Mouse (Mus musculus): ENCODE data around the gene Bicra. TPM values are rescaled to one million over a fixed set of nuclear protein-coding genes. Genes with fewer than 3 reads are reported as not detected.

Gene Bicra
- total and polyA plus RNA-seq, 2 experiments from 2014 or later, result 2.4 to 7.2 TPM

DNA sequence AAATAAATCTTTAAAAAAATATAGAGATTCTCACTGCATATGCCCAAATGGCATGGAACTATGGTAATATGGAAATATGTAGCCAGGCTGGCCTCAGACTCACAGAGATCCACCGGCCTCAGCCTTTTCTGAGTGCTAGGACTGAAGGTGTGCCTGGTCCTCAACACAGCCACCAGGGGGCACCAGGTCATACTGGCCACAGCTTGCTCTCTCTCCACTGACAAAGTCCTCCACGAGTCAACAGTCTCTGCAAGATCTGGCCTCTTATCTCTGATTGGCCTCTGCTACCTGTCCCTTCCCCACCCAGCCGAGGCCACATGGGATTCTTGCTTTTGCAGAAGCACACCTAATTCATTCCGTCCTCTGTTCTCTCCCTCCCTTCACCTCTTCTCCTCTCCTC is 117.8 kb downstream of the Bicra start:
- no peaks in the 10 kb centered on the region for H3K27me3 ChIP-seq (ENCODE audit: control insufficient read depth, insufficient read depth, low read length)
- ATAC-seq (ENCODE audit: insufficient read depth, low read depth), result peak; percentile 65
- H3K4me3 ChIP-seq (ENCODE audit: low read depth, low read length), result no peak overlapping the region
- H3K27ac ChIP-seq (ENCODE audit: low read depth), result no peak overlapping the region
- no peaks in the 10 kb centered on the region for H3K36me3 ChIP-seq (replicated peaks; ENCODE audit: control insufficient read depth, insufficient read depth, low read length)
- TF ChIP-seq EP300 (IDR thresholded peaks at IDR 0.05; ENCODE audit: low read depth), result no peak
- TF ChIP-seq CTCF (IDR thresholded peaks at IDR 0.05; ENCODE audit: low read depth), result peak; percentile 72
- peak; percentile 67 for DNase-seq (ENCODE audit: low spot score)
- H3K9ac ChIP-seq (replicated peaks; ENCODE audit: low read depth, low read length), result no peak overlapping the region
- peaks cover 13% of the 10 kb centered on the region for H3K4me1 ChIP-seq (ENCODE audit: control insufficient read depth, insufficient read depth)
- no peak overlapping the region for H3K4me2 ChIP-seq (ENCODE audit: low read depth, low read length)
- H3K9me3 ChIP-seq (replicated peaks; ENCODE audit: control insufficient read depth, low read length), result no peaks in the 10 kb centered on the region
- WGBS, result 21% methylated on average over 4 of the region's 4 CpGs

DNA sequence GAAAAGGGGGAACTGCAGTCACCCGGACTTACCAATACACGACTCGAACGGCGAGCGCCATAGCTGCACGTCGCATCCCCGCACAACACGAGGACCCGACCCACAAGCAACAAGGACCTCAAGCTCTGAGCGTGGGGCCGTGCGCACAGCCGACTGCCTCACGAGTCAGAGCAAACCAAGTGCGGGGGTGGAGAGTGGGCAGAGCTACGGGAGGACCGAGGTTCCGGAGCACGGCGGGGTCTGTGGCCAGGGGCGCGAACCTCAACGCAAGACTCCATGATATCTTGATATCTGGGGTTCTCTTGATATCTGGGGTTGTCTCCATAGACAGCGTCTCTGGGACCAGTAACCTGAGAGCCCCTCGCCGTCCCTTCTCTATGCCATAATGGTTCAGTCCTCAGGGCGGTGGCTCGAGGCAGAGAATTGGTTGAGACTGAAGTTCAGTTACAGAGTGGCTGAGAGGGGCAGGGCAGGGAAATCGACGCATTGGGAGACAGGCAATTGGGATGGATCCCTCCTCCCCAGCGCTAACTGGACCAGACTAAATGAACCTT is 125.4 kb downstream of the Bicra start, which contains the start of gene Selenow:
Gene Selenow, minus strand, starts transcription at position 183 of the 554 bp plus-strand sequence.
- peak within 1 kb of the TSS; percentile 87 for H3K27ac ChIP-seq (ENCODE audit: low read depth)
- peaks cover 25% of the 10 kb centered on the region for H3K36me3 ChIP-seq (replicated peaks; ENCODE audit: control insufficient read depth, insufficient read depth, low read length)
- peak within 1 kb of the TSS; percentile 83 for H3K4me3 ChIP-seq (ENCODE audit: low read depth, low read length)
- 0% methylated on average over 33 of the region's 33 CpGs for WGBS
- TF ChIP-seq CTCF (IDR thresholded peaks at IDR 0.05; ENCODE audit: low read depth) (no peak), EP300 (IDR thresholded peaks at IDR 0.05; ENCODE audit: low read depth) (peak; percentile 74; the same call in 1 of the 2 replicates)
- H3K4me1 ChIP-seq (ENCODE audit: control insufficient read depth, insufficient read depth), result peaks cover 21% of the 10 kb centered on the region
- H3K4me2 ChIP-seq (ENCODE audit: low read depth, low read length), result peak within 1 kb of the TSS; percentile 75
- H3K9ac ChIP-seq (replicated peaks; ENCODE audit: low read depth, low read length), result peak within 1 kb of the TSS; percentile 86
- peak; percentile 95 for ATAC-seq (ENCODE audit: insufficient read depth, low read depth)
- no peaks in the 10 kb centered on the region for H3K9me3 ChIP-seq (replicated peaks; ENCODE audit: control insufficient read depth, low read length)
- no peaks in the 10 kb centered on the region for H3K27me3 ChIP-seq (ENCODE audit: control insufficient read depth, insufficient read depth, low read length)
- peak; percentile 94 for DNase-seq (ENCODE audit: low spot score)

DNA sequence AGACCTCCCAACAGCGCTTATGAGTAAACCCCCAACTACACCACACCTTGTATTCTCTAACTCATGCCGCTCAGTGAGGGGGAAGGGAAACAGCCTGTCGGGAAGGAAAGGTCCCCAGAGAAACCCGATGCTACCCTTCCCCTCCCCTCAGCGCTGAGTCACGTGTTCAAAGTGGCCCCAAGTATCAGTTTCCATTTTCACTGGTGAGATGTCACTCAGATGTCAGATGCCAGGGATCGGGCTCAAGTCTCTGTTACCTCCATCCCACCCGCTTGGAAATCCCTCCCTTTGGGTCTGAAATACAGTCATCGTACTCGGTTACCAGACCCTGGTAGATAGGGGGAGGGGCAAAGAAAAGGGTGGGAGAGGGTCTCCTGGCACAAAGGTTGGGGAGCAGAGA is 125.9 kb downstream of the Bicra start:
- ATAC-seq (ENCODE audit: insufficient read depth, low read depth), result peak; percentile 53
- DNase-seq (ENCODE audit: low spot score), result peak; percentile 42
- Histone ChIP-seq H3K36me3 (replicated peaks; ENCODE audit: control insufficient read depth, insufficient read depth, low read length) (peaks cover 30% of the 10 kb centered on the region), H3K9me3 (replicated peaks; ENCODE audit: control insufficient read depth, low read length) (no peaks in the 10 kb centered on the region), H3K4me2 (ENCODE audit: low read depth, low read length) (peak overlapping the region; percentile 75), H3K4me1 (ENCODE audit: control insufficient read depth, insufficient read depth) (peaks cover 21% of the 10 kb centered on the region), H3K27ac (ENCODE audit: low read depth) (peak overlapping the region; percentile 87), H3K9ac (replicated peaks; ENCODE audit: low read depth, low read length) (peak overlapping the region; percentile 86), H3K4me3 (ENCODE audit: low read depth, low read length) (peak overlapping the region; percentile 83), H3K27me3 (ENCODE audit: control insufficient read depth, insufficient read depth, low read length) (no peaks in the 10 kb centered on the region)
- WGBS, result under 1% methylated on average over 10 of the region's 10 CpGs
- TF ChIP-seq CTCF (IDR thresholded peaks at IDR 0.05; ENCODE audit: low read depth) (no peak), EP300 (IDR thresholded peaks at IDR 0.05; ENCODE audit: low read depth) (no peak; the same call in 1 of the 2 replicates)

Other genes with a start within 250 kb of the Bicra start
- not detected in 2 replicates for gene Obox6, start 208.2 kb downstream of the Bicra start, total RNA-seq (2014; rRNA removed; ENCODE audit: low replicate concordance)
- gene Obox6, start 208.2 kb downstream of the Bicra start, polyA plus RNA-seq (2015; fragmentation: Nextera tagmentation; extraction: Ambion mirVana), result not detected in 2 replicates
- not detected in 2 replicates for gene Crx, start 168.0 kb downstream of the Bicra start, total RNA-seq (2014; rRNA removed; ENCODE audit: low replicate concordance)
- gene Crx, start 168.0 kb downstream of the Bicra start, polyA plus RNA-seq (2015; fragmentation: Nextera tagmentation; extraction: Ambion mirVana), result not detected in 2 replicates
- not detected in 2 replicates for gene Crxos, start 165.3 kb downstream of the Bicra start, total RNA-seq (2014; rRNA removed; ENCODE audit: low replicate concordance)
- not detected in 2 replicates for gene Crxos, start 165.3 kb downstream of the Bicra start, polyA plus RNA-seq (2015; fragmentation: Nextera tagmentation; extraction: Ambion mirVana)
- 292 and 404 TPM in 2 replicates for gene Selenow, start 125.5 kb downstream of the Bicra start, total RNA-seq (2014; rRNA removed; ENCODE audit: low replicate concordance)
- 632 and 642 TPM in 2 replicates for gene Selenow, start 125.5 kb downstream of the Bicra start, polyA plus RNA-seq (2015; fragmentation: Nextera tagmentation; extraction: Ambion mirVana)
- gene Nop53, start 101.8 kb downstream of the Bicra start, total RNA-seq (2014; rRNA removed; ENCODE audit: low replicate concordance), result 81.6 and 102 TPM in 2 replicates
- 120 and 128 TPM in 2 replicates for gene Nop53, start 101.8 kb downstream of the Bicra start, polyA plus RNA-seq (2015; fragmentation: Nextera tagmentation; extraction: Ambion mirVana)
- 66.7 and 80.0 TPM in 2 replicates for gene Ehd2, start 80.4 kb downstream of the Bicra start, total RNA-seq (2014; rRNA removed; ENCODE audit: low replicate concordance)
- gene Ehd2, start 80.4 kb downstream of the Bicra start, polyA plus RNA-seq (2015; fragmentation: Nextera tagmentation; extraction: Ambion mirVana), result 47.5 and 48.7 TPM in 2 replicates
- gene Zfp541, start 13.9 kb upstream of the Bicra start, total RNA-seq (2014; rRNA removed; ENCODE audit: low replicate concordance), result 0.54 TPM in 1 of 2 replicates, not detected in the other
- not detected in 2 replicates for gene Zfp541, start 13.9 kb upstream of the Bicra start, polyA plus RNA-seq (2015; fragmentation: Nextera tagmentation; extraction: Ambion mirVana)
- 259 and 452 TPM in 2 replicates for gene Napa, start 50.5 kb upstream of the Bicra start, total RNA-seq (2014; rRNA removed; ENCODE audit: low replicate concordance)
- 144 and 154 TPM in 2 replicates for gene Napa, start 50.5 kb upstream of the Bicra start, polyA plus RNA-seq (2015; fragmentation: Nextera tagmentation; extraction: Ambion mirVana)
- 40.1 and 45.1 TPM in 2 replicates for gene Kptn, start 72.0 kb upstream of the Bicra start, total RNA-seq (2014; rRNA removed; ENCODE audit: low replicate concordance)
- gene Kptn, start 72.0 kb upstream of the Bicra start, polyA plus RNA-seq (2015; fragmentation: Nextera tagmentation; extraction: Ambion mirVana), result 26.2 and 27.1 TPM in 2 replicates
- gene Slc8a2, start 81.9 kb upstream of the Bicra start, total RNA-seq (2014; rRNA removed; ENCODE audit: low replicate concordance), result 0.57 and 1.2 TPM in 2 replicates
- 0.03 and 0.05 TPM in 2 replicates for gene Slc8a2, start 81.9 kb upstream of the Bicra start, polyA plus RNA-seq (2015; fragmentation: Nextera tagmentation; extraction: Ambion mirVana)
- gene Meis3, start 127.2 kb upstream of the Bicra start, total RNA-seq (2014; rRNA removed; ENCODE audit: low replicate concordance), result 8.1 and 9.3 TPM in 2 replicates
- 7.7 and 9.1 TPM in 2 replicates for gene Meis3, start 127.2 kb upstream of the Bicra start, polyA plus RNA-seq (2015; fragmentation: Nextera tagmentation; extraction: Ambion mirVana)
- gene Dhx34, start 174.1 kb upstream of the Bicra start, total RNA-seq (2014; rRNA removed; ENCODE audit: low replicate concordance), result 16.7 and 19.8 TPM in 2 replicates
- gene Dhx34, start 174.1 kb upstream of the Bicra start, polyA plus RNA-seq (2015; fragmentation: Nextera tagmentation; extraction: Ambion mirVana), result 6.1 and 7.2 TPM in 2 replicates
- gene C5ar2, start 196.2 kb upstream of the Bicra start, total RNA-seq (2014; rRNA removed; ENCODE audit: low replicate concordance), result 0.04 and 0.65 TPM in 2 replicates
- 0.60 and 0.67 TPM in 2 replicates for gene C5ar2, start 196.2 kb upstream of the Bicra start, polyA plus RNA-seq (2015; fragmentation: Nextera tagmentation; extraction: Ambion mirVana)
- gene C5ar1, start 211.6 kb upstream of the Bicra start, total RNA-seq (2014; rRNA removed; ENCODE audit: low replicate concordance), result 2.0 and 3.3 TPM in 2 replicates
- gene C5ar1, start 211.6 kb upstream of the Bicra start, polyA plus RNA-seq (2015; fragmentation: Nextera tagmentation; extraction: Ambion mirVana), result 1.9 and 2.2 TPM in 2 replicates
- gene Inafm1, start 225.7 kb upstream of the Bicra start, total RNA-seq (2014; rRNA removed; ENCODE audit: low replicate concordance), result 9.8 and 10.7 TPM in 2 replicates
- 7.7 and 9.6 TPM in 2 replicates for gene Inafm1, start 225.7 kb upstream of the Bicra start, polyA plus RNA-seq (2015; fragmentation: Nextera tagmentation; extraction: Ambion mirVana)
- 5.7 and 43.7 TPM in 2 replicates for gene Ccdc9, start 238.9 kb upstream of the Bicra start, total RNA-seq (2014; rRNA removed; ENCODE audit: low replicate concordance)
- gene Ccdc9, start 238.9 kb upstream of the Bicra start, polyA plus RNA-seq (2015; fragmentation: Nextera tagmentation; extraction: Ambion mirVana), result 4.7 and 7.2 TPM in 2 replicates

Measured in heart, postnatal 0 days (tissue).